Mouse (Mus musculus) megakaryocyte, adult 5-6 weeks (primary cell): ENCODE data around the gene Hist2h2aa1. TPM values are rescaled to one million over a fixed set of nuclear protein-coding genes. Genes with fewer than 3 reads are reported as not detected.

Source experiments
- ATAC-seq: 2 replicates; pipeline ENCODE4 v1.8.0; 2016; ENCODE audit warnings: mild to moderate bottlenecking, inconsistent platforms; ENCODE audit not compliant: poor library complexity, severe bottlenecking
- total RNA-seq, 2 experiments: library from RNA; stranded (forward) in 1 of 2; stranded (reverse) in 1 of 2; fragments of 153-499, 151-499 nt in 1 of 2; fragments of 221-1000, 200-1000 nt in 1 of 2; gene quantifications; 2 replicates each; pipeline versions ENCODE4 v1.2.3 to v1.2.4; 2015 to 2017

Hist2h2aa1 gene
- total RNA-seq, 2 experiments from 2014 or later: 14,692 TPM; not detected in 1

GRCm38 (mm10) chr3:96228828-96229227, 16.5 kb upstream of the Hist2h2aa1 start:
- ATAC-seq: no peak

GRCm38 (mm10) chr3:96230404-96230803, 14.9 kb upstream of the Hist2h2aa1 start:
- ATAC-seq: peak; percentile 53

- ATAC-seq: no peak
Observed at GRCm38 (mm10) chr3:96230910-96231757, 14.2 kb upstream of the Hist2h2aa1 start.

- no peak for ATAC-seq
Observed at GRCm38 (mm10) chr3:96231758-96232120, 13.6 kb upstream of the Hist2h2aa1 start.

GRCm38 (mm10) chr3:96234914-96235313, 10.4 kb upstream of the Hist2h2aa1 start:
- no peak for ATAC-seq

- no peak for ATAC-seq
Observed at GRCm38 (mm10) chr3:96235836-96236235, 9.5 kb upstream of the Hist2h2aa1 start.

GRCm38 (mm10) chr3:96236834-96237334, 8.4 kb upstream of the Hist2h2aa1 start:
- ATAC-seq: no peak

GRCm38 (mm10) chr3:96237335-96237903, 7.9 kb upstream of the Hist2h2aa1 start:
- no peak for ATAC-seq

- ATAC-seq: no peak
Observed at GRCm38 (mm10) chr3:96237904-96238511, 7.3 kb upstream of the Hist2h2aa1 start.

GRCm38 (mm10) chr3:96238954-96239793, 6.1 kb upstream of the Hist2h2aa1 start, which contains the start of gene Hist2h3c2:
Hist2h3c2 (minus strand) TSS chr3:96239127.
- peak; percentile 71 for ATAC-seq

- peak; percentile 67 for ATAC-seq
Observed at GRCm38 (mm10) chr3:96239949-96240798, 5.1 kb upstream of the Hist2h2aa1 start, which contains the start of gene Hist2h2aa2. Hist2h2aa2 (minus strand) TSS chr3:96240276.

GRCm38 (mm10) chr3:96240799-96241197, 4.5 kb upstream of the Hist2h2aa1 start:
- ATAC-seq: no peak

GRCm38 (mm10) chr3:96243921-96244572, 1.2 kb upstream of the Hist2h2aa1 start:
- ATAC-seq: no peak

GRCm38 (mm10) chr3:96246018-96246417, 721 bp downstream of the Hist2h2aa1 start:
- ATAC-seq: peak; percentile 36

- ATAC-seq: peak; percentile 69
Observed at GRCm38 (mm10) chr3:96246427-96246856, 1.1 kb downstream of the Hist2h2aa1 start, which contains the start of gene Hist2h3c1. Hist2h3c1 (plus strand) TSS chr3:96246685.

GRCm38 (mm10) chr3:96247356-96248140, 2.3 kb downstream of the Hist2h2aa1 start:
- no peak for ATAC-seq

- no peak for ATAC-seq
Observed at GRCm38 (mm10) chr3:96248141-96249033, 3.1 kb downstream of the Hist2h2aa1 start.
